Mouse (Mus musculus): ENCODE results near the gene Ebf3. TPM values are rescaled to one million over a fixed set of nuclear protein-coding genes. Genes with fewer than 3 reads are reported as not detected.
A peak's percentile ranks its signal among the peaks of the same experiment; 100 is the strongest.

The Ebf3 gene
- polyA plus RNA-seq, 1 experiment, result 17.0 TPM

DNA sequence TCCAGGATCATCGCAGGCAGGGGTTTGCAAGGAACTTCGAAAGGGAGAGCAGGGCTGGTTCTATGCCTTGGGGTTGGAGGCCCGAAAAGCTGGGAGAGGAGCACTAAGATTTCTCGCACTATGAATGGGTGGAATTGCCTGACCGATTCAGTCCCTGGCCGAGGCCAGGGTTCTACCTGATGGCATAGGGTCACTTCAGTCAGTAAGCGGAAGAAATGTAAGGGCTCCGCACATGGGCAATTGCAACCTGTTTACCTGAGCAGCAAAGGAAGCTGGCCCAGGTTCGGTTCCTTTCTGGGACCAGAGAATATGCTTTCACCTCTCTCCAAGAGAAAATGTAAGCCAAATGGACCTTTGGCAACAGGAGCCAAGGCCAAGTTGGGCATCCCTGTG is 4.1 kb upstream of the Ebf3 start:
- Histone ChIP-seq H3K4me3 (ENCODE audit: insufficient read depth, low read length) (no peak overlapping the region), H3K27ac (ENCODE audit: insufficient read depth, low read length) (no peak overlapping the region), H3K4me1 (ENCODE audit: control insufficient read depth, insufficient read depth, low read length) (no peaks in the 10 kb centered on the region)
- TF ChIP-seq CTCF (IDR thresholded peaks at IDR 0.05; ENCODE audit: borderline replicate concordance, insufficient read depth, low read length) (no peak), POLR2A (IDR thresholded peaks at IDR 0.05; ENCODE audit: low read depth, low read length) (no peak)

- TF ChIP-seq CTCF (IDR thresholded peaks at IDR 0.05; ENCODE audit: borderline replicate concordance, insufficient read depth, low read length), result no peak
- H3K4me3 ChIP-seq (ENCODE audit: insufficient read depth, low read length), result no peak overlapping the region
- no peak overlapping the region for H3K27ac ChIP-seq (ENCODE audit: insufficient read depth, low read length)
- H3K4me1 ChIP-seq (ENCODE audit: control insufficient read depth, insufficient read depth, low read length), result no peaks in the 10 kb centered on the region
Observed at GRCm38 (mm10) chr7:137317659-137318382, 3.6 kb upstream of the Ebf3 start.

DNA sequence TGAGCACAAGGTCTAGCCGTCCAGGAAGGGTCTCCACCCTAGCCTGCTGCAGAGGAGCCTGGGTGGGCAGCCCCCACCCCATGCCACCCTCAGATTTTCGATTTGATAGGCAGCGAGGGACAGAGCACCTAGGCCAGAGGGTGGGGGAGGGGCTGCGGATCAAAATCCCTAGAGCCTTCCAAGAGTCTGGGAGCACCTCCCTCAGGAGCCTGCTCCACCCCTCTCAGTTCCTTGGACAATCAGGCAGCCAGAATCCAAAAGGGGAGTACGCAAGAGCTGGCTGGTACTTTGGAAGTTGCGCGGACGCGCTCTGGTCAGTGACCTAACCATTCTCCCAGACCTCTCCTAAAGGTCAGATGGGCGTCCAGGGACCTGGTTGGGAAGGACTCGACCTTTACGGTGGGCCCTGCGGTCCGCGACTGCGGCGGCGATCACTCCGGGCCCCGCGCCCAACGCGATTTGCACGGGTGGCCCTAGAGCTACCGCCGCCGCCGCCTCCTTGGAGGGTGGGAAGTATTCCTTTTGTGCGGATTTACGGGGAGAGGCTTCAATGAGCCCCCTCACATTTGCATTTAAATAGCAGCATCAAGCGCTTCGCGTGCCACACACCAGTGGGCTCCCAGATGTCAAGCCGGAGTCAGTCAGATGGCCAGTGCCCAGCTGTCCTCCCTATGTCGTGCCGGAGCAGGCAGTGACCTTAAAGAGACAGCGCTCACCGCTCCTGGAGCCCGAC is 2.8 kb upstream of the Ebf3 start:
- no peak overlapping the region for H3K27ac ChIP-seq (ENCODE audit: insufficient read depth, low read length)
- no peak for TF ChIP-seq CTCF (IDR thresholded peaks at IDR 0.05; ENCODE audit: borderline replicate concordance, insufficient read depth, low read length)
- no peak for TF ChIP-seq POLR2A (IDR thresholded peaks at IDR 0.05; ENCODE audit: low read depth, low read length)
- no peaks in the 10 kb centered on the region for H3K4me1 ChIP-seq (ENCODE audit: control insufficient read depth, insufficient read depth, low read length)
- H3K4me3 ChIP-seq (ENCODE audit: insufficient read depth, low read length), result no peak overlapping the region

DNA sequence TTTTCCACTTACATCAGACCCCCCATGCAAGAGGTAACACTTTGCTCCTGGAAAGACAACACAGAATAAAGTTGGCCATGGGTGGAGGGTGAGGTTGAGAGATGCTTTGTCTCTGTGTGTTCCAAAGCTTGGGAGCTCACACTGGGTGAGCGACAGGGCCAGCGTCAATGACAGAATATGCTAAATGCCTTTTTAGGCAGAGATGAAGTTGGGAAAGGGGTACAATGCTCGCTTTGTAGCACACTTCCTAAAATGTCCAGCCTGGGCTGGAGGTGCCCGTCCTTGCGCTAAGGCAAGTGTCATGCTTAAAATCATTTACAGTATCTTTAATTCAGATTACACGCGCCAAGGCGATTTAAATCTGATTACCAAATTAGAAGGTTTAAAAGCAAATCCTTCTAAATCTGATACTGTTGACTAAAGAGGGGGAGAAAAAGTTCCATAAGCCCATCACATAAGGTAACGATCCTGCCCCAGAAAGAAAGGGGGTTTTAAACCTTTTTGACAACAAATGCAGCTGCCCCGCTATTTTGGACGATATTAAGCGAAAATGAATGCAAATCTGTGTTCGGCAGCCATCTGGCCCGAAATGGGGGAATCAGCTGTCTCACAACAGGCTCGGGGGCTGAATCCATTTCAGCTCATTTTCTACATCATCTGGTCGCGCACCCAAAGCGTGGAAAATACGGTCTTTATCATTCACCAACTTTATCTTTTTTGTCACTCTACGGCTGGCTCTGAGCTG is 2.1 kb upstream of the Ebf3 start:
- no peak overlapping the region for H3K4me3 ChIP-seq (ENCODE audit: insufficient read depth, low read length)
- no peaks in the 10 kb centered on the region for H3K4me1 ChIP-seq (ENCODE audit: control insufficient read depth, insufficient read depth, low read length)
- TF ChIP-seq POLR2A (IDR thresholded peaks at IDR 0.05; ENCODE audit: low read depth, low read length) (no peak), CTCF (IDR thresholded peaks at IDR 0.05; ENCODE audit: borderline replicate concordance, insufficient read depth, low read length) (no peak)
- H3K27ac ChIP-seq (ENCODE audit: insufficient read depth, low read length), result no peak overlapping the region

GRCm38 (mm10) chr7:137315544-137315940 is 1.3 kb upstream of the Ebf3 start:
- TF ChIP-seq POLR2A (IDR thresholded peaks at IDR 0.05; ENCODE audit: low read depth, low read length) (no peak), CTCF (IDR thresholded peaks at IDR 0.05; ENCODE audit: borderline replicate concordance, insufficient read depth, low read length) (no peak)
- Histone ChIP-seq H3K27ac (ENCODE audit: insufficient read depth, low read length) (no peak overlapping the region), H3K4me1 (ENCODE audit: control insufficient read depth, insufficient read depth, low read length) (no peaks in the 10 kb centered on the region), H3K4me3 (ENCODE audit: insufficient read depth, low read length) (peak overlapping the region; percentile 19; the same call in 1 of the 2 replicates)

GRCm38 (mm10) chr7:137314710-137315543 is 682 bp upstream of the Ebf3 start:
- TF ChIP-seq CTCF (IDR thresholded peaks at IDR 0.05; ENCODE audit: borderline replicate concordance, insufficient read depth, low read length) (no peak), POLR2A (IDR thresholded peaks at IDR 0.05; ENCODE audit: low read depth, low read length) (no peak)
- no peaks in the 10 kb centered on the region for H3K4me1 ChIP-seq (ENCODE audit: control insufficient read depth, insufficient read depth, low read length)
- no peak overlapping the region for H3K27ac ChIP-seq (ENCODE audit: insufficient read depth, low read length)

GRCm38 (mm10) chr7:137313183-137313903 is 902 bp downstream of the Ebf3 start:
- Histone ChIP-seq H3K4me3 (ENCODE audit: insufficient read depth, low read length) (peak overlapping the region; percentile 67), H3K27ac (ENCODE audit: insufficient read depth, low read length) (no peak overlapping the region), H3K4me1 (ENCODE audit: control insufficient read depth, insufficient read depth, low read length) (no peaks in the 10 kb centered on the region)
- TF ChIP-seq CTCF (IDR thresholded peaks at IDR 0.05; ENCODE audit: borderline replicate concordance, insufficient read depth, low read length) (no peak), POLR2A (IDR thresholded peaks at IDR 0.05; ENCODE audit: low read depth, low read length) (no peak)

More at GRCm38 (mm10) chr7:137314710-137315543, 682 bp upstream of the Ebf3 start:
- H3K4me3 ChIP-seq (ENCODE audit: insufficient read depth, low read length), result peak overlapping the region; percentile 19

DNA sequence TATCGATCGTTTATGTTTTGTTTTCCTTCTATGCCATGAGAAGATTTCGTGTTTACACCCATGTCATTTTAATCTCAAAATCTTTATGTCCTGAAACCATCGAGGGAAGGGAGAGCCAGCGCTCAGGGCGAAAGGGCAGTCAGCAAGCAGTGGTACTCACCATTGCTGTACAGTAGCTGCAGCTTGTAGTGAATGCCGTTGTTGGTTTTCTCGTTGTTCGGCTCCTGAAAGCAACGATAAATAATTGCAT is 1.4 kb downstream of the Ebf3 start:
- Histone ChIP-seq H3K4me1 (ENCODE audit: control insufficient read depth, insufficient read depth, low read length) (no peaks in the 10 kb centered on the region), H3K4me3 (ENCODE audit: insufficient read depth, low read length) (peak overlapping the region; percentile 67), H3K27ac (ENCODE audit: insufficient read depth, low read length) (no peak overlapping the region)
- no peak for TF ChIP-seq CTCF (IDR thresholded peaks at IDR 0.05; ENCODE audit: borderline replicate concordance, insufficient read depth, low read length)
- TF ChIP-seq POLR2A (IDR thresholded peaks at IDR 0.05; ENCODE audit: low read depth, low read length), result no peak
